Mouse (Mus musculus) MEL (cell line): ENCODE data around the gene Trip12. TPM values are rescaled to one million over a fixed set of nuclear protein-coding genes. Genes with fewer than 3 reads are reported as not detected.

Experiments
- DNase-seq: peaks from one replicate; pipeline ENCODE4 v3.0.0; 2011; ENCODE audit warnings: low read depth, low spot score
- H3K27ac ChIP-seq: 2 replicates; pipeline ENCODE4 v1.5.1; 2012; ENCODE audit warnings: low read depth, mild to moderate bottlenecking, control low read depth, low read length, moderate library complexity; ENCODE audit not compliant: control insufficient read depth
- H3K27me3 ChIP-seq, 2 experiments: fragments of 150-350 bp in 1 of 2; sonication (generic) in 1 of 2; 2 replicates each; pipeline ENCODE4 v1.6.1; 2012; ENCODE audit warnings: low read length in 2 of 2, mild to moderate bottlenecking in 2 of 2, improper control_type of control experiment in 1 of 2, moderate library complexity in 1 of 2; ENCODE audit not compliant: insufficient read depth in 2 of 2, control insufficient read depth in 1 of 2
- H3K36me3 ChIP-seq, 2 experiments: 2 replicates each; pipeline ENCODE4 v1.6.1; 2012 to 2014; ENCODE audit warnings: low read length in 2 of 2, improper control_type of control experiment in 1 of 2, inconsistent platforms in 1 of 2, mild to moderate bottlenecking in 1 of 2; ENCODE audit not compliant: insufficient read depth in 2 of 2, control insufficient read depth in 1 of 2
- H3K4me1 ChIP-seq, 2 experiments: fragments of 150-350 bp in 1 of 2; sonication (generic) in 1 of 2; 2 replicates each; pipeline ENCODE4 v1.6.1; 2012; ENCODE audit warnings: low read length in 2 of 2, improper control_type of control experiment in 1 of 2, mild to moderate bottlenecking in 1 of 2; ENCODE audit not compliant: insufficient read depth in 2 of 2, control insufficient read depth in 1 of 2
- H3K4me3 ChIP-seq, 2 experiments: fragments of 150-350 bp in 1 of 2; sonication (generic) in 1 of 2; 2 replicates each; pipeline ENCODE4 v1.5.1; 2012; ENCODE audit warnings: low read depth in 2 of 2, low read length in 2 of 2, mild to moderate bottlenecking in 2 of 2, moderate library complexity in 2 of 2, control low read depth in 1 of 2, improper control_type of control experiment in 1 of 2; ENCODE audit not compliant: control insufficient read depth in 1 of 2, insufficient read depth in 1 of 2
- H3K79me2 ChIP-seq: 2 replicates; pipeline ENCODE4 v1.6.1; 2012; ENCODE audit warnings: mild to moderate bottlenecking, low read length, moderate library complexity; ENCODE audit not compliant: control insufficient read depth, poor library complexity, insufficient read depth
- H3K9ac ChIP-seq: 2 replicates; pipeline ENCODE4 v1.6.1; 2012; ENCODE audit warnings: low read depth, mild to moderate bottlenecking, control low read depth, low read length, moderate library complexity; ENCODE audit not compliant: control insufficient read depth, poor library complexity, severe bottlenecking
- H3K9me3 ChIP-seq: fragments of 150-350 bp; sonication (generic); replicated peaks from 2 replicates; pipeline ENCODE4 v1.6.1; 2012; ENCODE audit warnings: mild to moderate bottlenecking, low read length, improper control_type of control experiment, moderate library complexity; ENCODE audit not compliant: insufficient read depth
- CTCF ChIP-seq, 3 experiments: IDR thresholded peaks in 2 of 3; conservative IDR thresholded peaks in 1 of 3; 2 replicates each; pipeline ENCODE4 v1.5.1; 2011 to 2012; ENCODE audit warnings: low read length in 3 of 3, low read depth in 2 of 3, mild to moderate bottlenecking in 2 of 3, improper control_type of control experiment in 1 of 3, inconsistent platforms in 1 of 3, mixed read lengths in 1 of 3, moderate library complexity in 1 of 3; ENCODE audit not compliant: control insufficient read depth in 1 of 3, insufficient read depth in 1 of 3, poor library complexity in 1 of 3, severe bottlenecking in 1 of 3
- E2F4 ChIP-seq: IDR thresholded peaks from 2 replicates; pipeline ENCODE4 v1.6.1; 2011; ENCODE audit warnings: low read depth, low read length, improper control_type of control experiment, borderline replicate concordance
- ELF1 ChIP-seq: IDR thresholded peaks from 2 replicates; pipeline ENCODE4 v1.6.1; 2014; ENCODE audit warnings: low read depth, mild to moderate bottlenecking, inconsistent platforms, low read length, improper control_type of control experiment, moderate library complexity
- EP300 ChIP-seq, 2 experiments: IDR thresholded peaks; 2 replicates each; pipeline ENCODE4 v1.6.1; 2011; ENCODE audit warnings: improper control_type of control experiment in 2 of 2, low read length in 2 of 2, low read depth in 1 of 2, mild to moderate bottlenecking in 1 of 2
- ETS1 ChIP-seq: IDR thresholded peaks from 2 replicates; pipeline ENCODE4 v1.6.1; 2012; ENCODE audit warnings: low read depth, mild to moderate bottlenecking, inconsistent platforms, low read length, improper control_type of control experiment, moderate library complexity
- GATA1 ChIP-seq: IDR thresholded peaks from 2 replicates; pipeline ENCODE4 v1.6.1; 2011; ENCODE audit warnings: low read depth, low read length, improper control_type of control experiment
- MAFK ChIP-seq: IDR thresholded peaks from 2 replicates; pipeline ENCODE4 v1.6.1; 2011; ENCODE audit warnings: low read depth, mild to moderate bottlenecking, low read length, improper control_type of control experiment, borderline replicate concordance
- MEF2A ChIP-seq: IDR thresholded peaks from 2 replicates; pipeline ENCODE4 v1.6.1; 2014; ENCODE audit warnings: low read depth, mild to moderate bottlenecking, inconsistent platforms, low read length, improper control_type of control experiment; ENCODE audit not compliant: poor library complexity, insufficient replicate concordance, severe bottlenecking; ENCODE audit errors: extremely low read depth
- MXI1 ChIP-seq: IDR thresholded peaks from 2 replicates; pipeline ENCODE4 v1.6.1; 2011; ENCODE audit warnings: mild to moderate bottlenecking, low read depth, low read length, improper control_type of control experiment
- MYB ChIP-seq: IDR thresholded peaks from 2 replicates; pipeline ENCODE4 v1.6.1; 2011; ENCODE audit warnings: mild to moderate bottlenecking, low read depth, low read length, improper control_type of control experiment
- NELFE ChIP-seq: IDR thresholded peaks from 2 replicates; pipeline ENCODE4 v1.6.1; 2011; ENCODE audit warnings: low read depth, low read length, improper control_type of control experiment
- POLR2AphosphoS2 ChIP-seq: IDR thresholded peaks from 2 replicates; pipeline ENCODE4 v1.6.1; 2011; ENCODE audit warnings: low read length, improper control_type of control experiment
- POLR2AphosphoS5 ChIP-seq: IDR thresholded peaks from 2 replicates; pipeline ENCODE4 v1.6.1; 2012; ENCODE audit warnings: low read depth, borderline replicate concordance, mild to moderate bottlenecking, inconsistent platforms, low read length, moderate library complexity, mixed read lengths
- RAD21 ChIP-seq: IDR thresholded peaks from 2 replicates; pipeline ENCODE4 v1.6.1; 2011; ENCODE audit warnings: mild to moderate bottlenecking, low read depth, low read length, improper control_type of control experiment
- RCOR1 ChIP-seq: IDR thresholded peaks from 2 replicates; pipeline ENCODE4 v1.6.1; 2012; ENCODE audit warnings: low read depth, mild to moderate bottlenecking, inconsistent platforms, low read length, improper control_type of control experiment
- SIN3A ChIP-seq: IDR thresholded peaks from 2 replicates; pipeline ENCODE4 v1.6.1; 2012; ENCODE audit warnings: low read length, improper control_type of control experiment, inconsistent platforms
- TAL1 ChIP-seq: IDR thresholded peaks from 2 replicates; pipeline ENCODE4 v1.6.1; 2012; ENCODE audit warnings: mild to moderate bottlenecking, inconsistent platforms, low read length, moderate library complexity, mixed read lengths
- USF1 ChIP-seq: IDR thresholded peaks from 2 replicates; pipeline ENCODE4 v1.6.1; 2014; ENCODE audit warnings: low read depth, mild to moderate bottlenecking, inconsistent platforms, low read length, improper control_type of control experiment, moderate library complexity
- USF2 ChIP-seq, 2 experiments: IDR thresholded peaks; 2 replicates each; pipeline ENCODE4 v1.6.1; 2011 to 2012; ENCODE audit warnings: improper control_type of control experiment in 2 of 2, low read length in 2 of 2, borderline replicate concordance in 1 of 2, inconsistent platforms in 1 of 2, low read depth in 1 of 2, mild to moderate bottlenecking in 1 of 2; ENCODE audit not compliant: insufficient read depth in 1 of 2
- ZKSCAN1 ChIP-seq: IDR thresholded peaks from 2 replicates; pipeline ENCODE4 v1.6.1; 2012; ENCODE audit warnings: low read depth, mild to moderate bottlenecking, inconsistent platforms, low read length, improper control_type of control experiment, moderate library complexity
- polyA plus RNA-seq, 2 experiments: library from polyadenylated mRNA; stranded (reverse) in 1 of 2; unstranded in 1 of 2; fragments of >175 nt in 1 of 2; fragments of >200 nt in 1 of 2; gene quantifications; 2 replicates each; pipeline versions ENCODE4 v1.2.1 to v1.2.4; 2012; ENCODE audit warnings: low replicate concordance in 2 of 2, low read depth in 1 of 2; ENCODE audit not compliant: insufficient read length in 2 of 2, insufficient read depth in 1 of 2, missing spikeins in 1 of 2
- total RNA-seq: library from RNA; depleted of rRNA; stranded (reverse); fragments of 300-350 nt; gene quantifications from 2 replicates; pipeline ENCODE4 v1.2.3, GENCODE M21; 2012

Trip12 gene
- total and polyA plus RNA-seq, 3 experiments: 94.3 to 134 (median 133) TPM

DNA sequence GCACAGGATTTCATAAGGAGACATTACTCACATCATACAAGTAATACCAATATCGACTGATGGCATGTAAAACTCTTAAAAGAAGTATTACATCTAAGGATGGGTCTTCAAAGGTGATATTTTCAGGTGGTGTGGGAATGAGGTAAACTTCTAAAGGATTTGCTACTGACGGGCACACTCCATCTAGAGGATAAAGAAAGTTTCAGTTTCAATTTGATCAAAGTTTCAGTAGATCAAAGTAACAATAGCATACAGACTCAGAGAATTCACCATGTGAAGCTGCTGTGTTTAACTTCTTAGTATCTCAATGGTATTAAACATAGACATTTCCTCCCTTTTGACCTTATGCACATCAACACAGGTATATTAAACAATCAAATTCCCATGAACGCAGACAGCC, 98.2 kb downstream of the Trip12 start:
- no peak overlapping the region for H3K27ac ChIP-seq
- H3K4me1 ChIP-seq: no peaks in the 10 kb centered on the region
- no peaks in the 10 kb centered on the region for H3K79me2 ChIP-seq
- H3K9me3 ChIP-seq: no peaks in the 10 kb centered on the region
- no peak for TF ChIP-seq RCOR1
- no peak for TF ChIP-seq MEF2A
- no peak for TF ChIP-seq ETS1
- H3K4me3 ChIP-seq: no peak overlapping the region
- H3K36me3 ChIP-seq: peaks cover 3 to 29% of the 10 kb centered on the region in 2 experiments; a peak in 3 of 4 replicates
- DNase-seq: no peak
- H3K27me3 ChIP-seq: no peaks in the 10 kb centered on the region
- no peak overlapping the region for H3K9ac ChIP-seq

DNA sequence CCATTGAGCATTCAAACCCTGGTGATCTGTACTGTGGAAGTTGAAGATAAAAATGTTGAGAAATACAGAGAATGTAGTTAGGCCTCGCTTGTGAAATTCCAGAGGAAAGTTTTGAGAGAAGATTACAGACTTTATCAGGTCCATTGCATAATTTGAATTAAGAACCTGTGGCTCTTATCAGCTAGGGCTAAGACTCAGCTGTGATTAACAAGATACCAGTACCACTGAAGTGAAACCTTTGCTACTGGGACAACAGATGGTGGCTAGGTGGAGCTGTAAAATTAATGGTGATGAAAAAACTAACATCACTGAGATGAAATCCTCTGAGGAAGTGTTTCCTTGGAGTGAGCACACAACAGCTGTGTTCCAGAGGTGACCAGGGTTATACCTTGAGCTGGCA, 100.2 kb downstream of the Trip12 start:
- H3K79me2 ChIP-seq: no peaks in the 10 kb centered on the region
- no peaks in the 10 kb centered on the region for H3K4me1 ChIP-seq
- no peaks in the 10 kb centered on the region for H3K27me3 ChIP-seq
- no peak for DNase-seq
- H3K9me3 ChIP-seq: no peaks in the 10 kb centered on the region
- no peak overlapping the region for H3K9ac ChIP-seq
- no peak for TF ChIP-seq E2F4
- 0 out of 2 replicates have a peak, but pooled peaks have one; percentile 18 for TF ChIP-seq GATA1
- H3K27ac ChIP-seq: no peak overlapping the region
- H3K36me3 ChIP-seq: peaks cover 3 to 32% of the 10 kb centered on the region in 2 experiments; a peak in 3 of 4 replicates
- H3K4me3 ChIP-seq: no peak overlapping the region

DNA sequence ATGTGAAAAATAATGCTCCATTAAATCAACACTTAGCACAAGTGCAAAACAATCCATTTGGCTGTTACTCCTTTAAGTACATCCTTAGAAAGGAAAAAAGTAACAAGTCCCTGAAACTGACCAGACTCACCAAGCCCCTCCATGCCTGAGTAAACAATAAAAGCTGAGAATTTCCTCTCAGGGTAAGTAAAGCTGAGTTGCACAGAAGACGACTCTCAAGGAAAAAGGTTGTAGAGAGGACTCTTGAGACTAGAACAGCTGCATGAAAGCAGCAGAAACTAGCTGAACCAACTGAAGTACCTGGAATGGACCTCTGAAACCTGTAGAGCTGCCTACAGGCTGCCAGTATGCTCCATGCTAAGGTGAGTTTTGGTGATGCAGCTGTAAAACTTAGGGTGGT, 103.2 kb downstream of the Trip12 start:
- Histone ChIP-seq H3K27me3 (no peaks in the 10 kb centered on the region), H3K4me3 (no peak overlapping the region), H3K36me3 (peaks cover 3 to 25% of the 10 kb centered on the region in 2 experiments; a peak in 3 of 4 replicates), H3K9me3 (no peaks in the 10 kb centered on the region)
- DNase-seq: no peak
- no peak for TF ChIP-seq NELFE
- no peak for TF ChIP-seq MXI1
- TF ChIP-seq POLR2AphosphoS2: no peak
- no peak for TF ChIP-seq USF1
- TF ChIP-seq MAFK: no peak
- no peak for TF ChIP-seq ELF1
- TF ChIP-seq TAL1: no peak
- no peak for TF ChIP-seq EP300 (IDR thresholded peaks at IDR 0.05; ENCODE audit: low read depth in 1 of 2, low read length in 2 of 2)
- no peak for TF ChIP-seq ZKSCAN1
- no peak for TF ChIP-seq RAD21
- TF ChIP-seq SIN3A: no peak
- TF ChIP-seq USF2 (IDR thresholded peaks at IDR 0.05; ENCODE audit: borderline replicate concordance in 1 of 2, insufficient read depth in 1 of 2, low read depth in 1 of 2, low read length in 2 of 2): no peak
- TF ChIP-seq POLR2AphosphoS5: no peak
- TF ChIP-seq ETS1: no peak
- no peak for TF ChIP-seq E2F4
- no peak for TF ChIP-seq CTCF (IDR thresholded peaks at IDR 0.05 in 2 of 3, conservative IDR thresholded peaks at IDR 0.05 in 1 of 3; ENCODE audit: control insufficient read depth in 1 of 3, insufficient read depth in 1 of 3, low read depth in 2 of 3, low read length in 3 of 3, poor library complexity in 1 of 3, severe bottlenecking in 1 of 3)
- TF ChIP-seq MYB: no peak
- TF ChIP-seq, all 39 proteins: peak for 0
- Histone ChIP-seq H3K4me1 (no peaks in the 10 kb centered on the region), H3K9ac (no peak overlapping the region), H3K79me2 (no peaks in the 10 kb centered on the region), H3K27ac (no peak overlapping the region)
